Mouse (Mus musculus) cortical plate, adult 2 months (tissue): ENCODE measurements around the gene Rpl27a.

Experiments
- CTCF ChIP-seq: fragments of 200-500 bp; IDR thresholded peaks from 2 replicates; pipeline ENCODE4 v1.5.1; 2011; ENCODE audit warnings: mild to moderate bottlenecking, control low read depth, low read length; ENCODE audit not compliant: insufficient read depth; ENCODE audit errors: extremely low read depth
- POLR2A ChIP-seq: fragments of 200-500 bp; IDR thresholded peaks from 2 replicates; pipeline ENCODE4 v1.6.1; 2011; ENCODE audit warnings: mild to moderate bottlenecking, low read length, control low read depth; ENCODE audit not compliant: insufficient read depth; ENCODE audit errors: extremely low read depth

DNA sequence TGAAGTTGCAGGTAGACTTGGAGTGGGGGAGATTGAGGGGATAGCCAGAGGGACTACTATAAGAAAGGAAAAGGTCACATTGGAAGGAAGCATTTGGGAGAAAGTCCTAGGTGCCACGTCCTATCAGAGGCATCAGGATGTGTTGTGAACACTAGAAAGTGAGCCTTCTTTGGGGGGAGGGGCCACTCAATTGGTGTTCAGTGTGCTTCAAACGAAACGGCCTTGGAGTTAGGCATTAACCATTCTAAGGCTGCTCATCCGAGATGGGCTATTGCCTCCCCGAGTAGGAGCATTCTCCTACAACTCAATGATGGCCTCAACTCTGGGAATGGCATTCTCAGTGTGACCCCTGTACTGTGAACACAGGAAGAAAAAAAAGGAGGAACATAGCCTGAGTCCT, 43.7 kb downstream of the Rpl27a start:
- TF ChIP-seq CTCF (no peak), POLR2A (no peak)
